Mouse (Mus musculus): ENCODE measurements around the gene Prtn3. TPM values are rescaled to one million over a fixed set of nuclear protein-coding genes. Genes with fewer than 3 reads are reported as not detected.

Gene Prtn3
- polyA plus RNA-seq, 1 experiment from 2014 or later, result 5.1 TPM

GRCm38 (mm10) chr10:79926491-79927323 is 52.4 kb downstream of the Prtn3 start, which contains the start of gene Arid3a:
Arid3a (plus strand) TSS chr10:79927043.
- no peaks in the 10 kb centered on the region for H3K9me3 ChIP-seq
- H3K4me2 ChIP-seq, result peak within 1 kb of the TSS; percentile 93
- WGBS, result under 1% methylated on average over 63 of the region's 63 CpGs
- peaks cover 11% of the 10 kb centered on the region for H3K36me3 ChIP-seq
- H3K4me1 ChIP-seq, result peaks cover 56% of the 10 kb centered on the region
- H3K27ac ChIP-seq, result peak within 1 kb of the TSS; percentile 95
- H3K9ac ChIP-seq, result peak within 1 kb of the TSS; percentile 85
- ATAC-seq (ENCODE audit: insufficient number of reproducible peaks, low FRiP score, low TSS enrichment, low read depth), result peak; percentile 74
- peaks cover 21% of the 10 kb centered on the region for H3K27me3 ChIP-seq
- peak within 1 kb of the TSS; percentile 96 for H3K4me3 ChIP-seq

- Histone ChIP-seq H3K9ac (peak overlapping the region; percentile 85), H3K4me1 (peaks cover 62% of the 10 kb centered on the region), H3K36me3 (peaks cover 16% of the 10 kb centered on the region), H3K9me3 (no peaks in the 10 kb centered on the region), H3K4me2 (peak overlapping the region; percentile 93), H3K4me3 (peak overlapping the region; percentile 96), H3K27me3 (peaks cover 14% of the 10 kb centered on the region), H3K27ac (peak overlapping the region; percentile 95)
- WGBS, result under 1% methylated on average over 54 of the region's 54 CpGs
- peak; percentile 6; the same call in 1 of the 2 replicates for ATAC-seq (ENCODE audit: insufficient number of reproducible peaks, low FRiP score, low TSS enrichment, low read depth)
These were observed 53.2 kb downstream of the Prtn3 start for GRCm38 (mm10) chr10:79927324-79928029.

GRCm38 (mm10) chr10:79928030-79928694 is 53.9 kb downstream of the Prtn3 start:
- peaks cover 20% of the 10 kb centered on the region for H3K36me3 ChIP-seq
- H3K9me3 ChIP-seq, result no peaks in the 10 kb centered on the region
- ATAC-seq (ENCODE audit: insufficient number of reproducible peaks, low FRiP score, low TSS enrichment, low read depth), result no peak
- 1% methylated on average over 28 of the region's 29 CpGs for WGBS
- H3K9ac ChIP-seq, result peak overlapping the region; percentile 85
- peaks cover 69% of the 10 kb centered on the region for H3K4me1 ChIP-seq
- H3K4me2 ChIP-seq, result peak overlapping the region; percentile 93
- peak overlapping the region; percentile 96 for H3K4me3 ChIP-seq
- peak overlapping the region; percentile 95 for H3K27ac ChIP-seq
- peaks cover 7% of the 10 kb centered on the region for H3K27me3 ChIP-seq

GRCm38 (mm10) chr10:79928907-79929701 is 54.8 kb downstream of the Prtn3 start:
- no peaks in the 10 kb centered on the region for H3K9me3 ChIP-seq
- H3K4me2 ChIP-seq, result peak overlapping the region; percentile 93
- no peak overlapping the region for H3K9ac ChIP-seq
- H3K27ac ChIP-seq, result 0 out of 2 replicates have a peak overlapping the region, but pooled peaks have one; percentile 18
- WGBS, result 22% methylated on average over 9 of the region's 9 CpGs
- no peaks in the 10 kb centered on the region; the same call in 1 of the 2 replicates for H3K27me3 ChIP-seq
- no peak for ATAC-seq (ENCODE audit: insufficient number of reproducible peaks, low FRiP score, low TSS enrichment, low read depth)
- H3K36me3 ChIP-seq, result peaks cover 24% of the 10 kb centered on the region
- H3K4me1 ChIP-seq, result peaks cover 79% of the 10 kb centered on the region
- peak overlapping the region; percentile 96 for H3K4me3 ChIP-seq

GRCm38 (mm10) chr10:79929967-79930825 is 55.9 kb downstream of the Prtn3 start:
- no peak overlapping the region for H3K4me2 ChIP-seq
- H3K27me3 ChIP-seq, result no peaks in the 10 kb centered on the region
- H3K4me3 ChIP-seq, result no peak overlapping the region
- no peak for ATAC-seq (ENCODE audit: insufficient number of reproducible peaks, low FRiP score, low TSS enrichment, low read depth)
- H3K9me3 ChIP-seq, result no peaks in the 10 kb centered on the region
- peaks cover 85% of the 10 kb centered on the region for H3K4me1 ChIP-seq
- H3K27ac ChIP-seq, result no peak overlapping the region
- no peak overlapping the region for H3K9ac ChIP-seq
- 85% methylated on average over 18 of the region's 18 CpGs for whole genome bisulfite sequencing
- peaks cover 24% of the 10 kb centered on the region for H3K36me3 ChIP-seq

GRCm38 (mm10) chr10:79930826-79931186 is 56.5 kb downstream of the Prtn3 start:
- Histone ChIP-seq H3K27ac (no peak overlapping the region), H3K36me3 (peaks cover 24% of the 10 kb centered on the region), H3K27me3 (no peaks in the 10 kb centered on the region), H3K9ac (no peak overlapping the region), H3K4me1 (peaks cover 85% of the 10 kb centered on the region), H3K4me2 (no peak overlapping the region), H3K9me3 (no peaks in the 10 kb centered on the region), H3K4me3 (no peak overlapping the region)
- ATAC-seq (ENCODE audit: insufficient number of reproducible peaks, low FRiP score, low TSS enrichment, low read depth), result no peak
- WGBS, result 88% methylated on average over 16 of the region's 16 CpGs

- H3K4me3 ChIP-seq, result no peak overlapping the region
- H3K9me3 ChIP-seq, result no peaks in the 10 kb centered on the region
- no peak overlapping the region for H3K9ac ChIP-seq
- H3K36me3 ChIP-seq, result peaks cover 24% of the 10 kb centered on the region
- peaks cover 86% of the 10 kb centered on the region for H3K4me1 ChIP-seq
- no peaks in the 10 kb centered on the region for H3K27me3 ChIP-seq
- no peak overlapping the region for H3K27ac ChIP-seq
- 77% methylated on average over 9 of the region's 9 CpGs for WGBS
- no peak for ATAC-seq (ENCODE audit: insufficient number of reproducible peaks, low FRiP score, low TSS enrichment, low read depth)
- H3K4me2 ChIP-seq, result no peak overlapping the region
These were observed 57.5 kb downstream of the Prtn3 start for GRCm38 (mm10) chr10:79931797-79932196.

- H3K27me3 ChIP-seq, result no peaks in the 10 kb centered on the region
- H3K4me1 ChIP-seq, result peaks cover 94% of the 10 kb centered on the region
- WGBS, result 19% methylated on average over 8 of the region's 8 CpGs
- peak overlapping the region; percentile 62 for H3K27ac ChIP-seq
- ATAC-seq (ENCODE audit: insufficient number of reproducible peaks, low FRiP score, low TSS enrichment, low read depth), result no peak
- H3K9me3 ChIP-seq, result no peaks in the 10 kb centered on the region
- no peak overlapping the region for H3K9ac ChIP-seq
- no peak overlapping the region for H3K4me2 ChIP-seq
- peaks cover 27% of the 10 kb centered on the region for H3K36me3 ChIP-seq
- no peak overlapping the region for H3K4me3 ChIP-seq
These were observed 58.5 kb downstream of the Prtn3 start for GRCm38 (mm10) chr10:79932736-79933135.

Measured in limb, embryonic 15.5 days (tissue).